Mouse (Mus musculus): Measurements from ENCODE around the gene Dcaf7. TPM values are rescaled to one million over a fixed set of nuclear protein-coding genes. Genes with fewer than 3 reads are reported as not detected.

The Dcaf7 gene
- total and polyA plus RNA-seq, 3 experiments, result 71.5 to 93.4 (median 79.5) TPM

- TF ChIP-seq UBTF (IDR thresholded peaks at IDR 0.05; ENCODE audit: low read depth, low read length) (peak; percentile 63; the same call in 1 of the 2 replicates), ZMIZ1 (IDR thresholded peaks at IDR 0.05; ENCODE audit: low read depth, low read length) (no peak), SIN3A (IDR thresholded peaks at IDR 0.05; ENCODE audit: low read length) (no peak), USF2 (conservative IDR thresholded peaks at IDR 0.05; ENCODE audit: low read depth, low read length) (no peak), NRF1 (IDR thresholded peaks at IDR 0.05; ENCODE audit: low read depth, low read length) (peak; percentile 74), ZNF384 (IDR thresholded peaks at IDR 0.05; ENCODE audit: low read depth, low read length) (no peak), TBP (conservative IDR thresholded peaks at IDR 0.05; ENCODE audit: low read depth, low read length) (no peak), CTCF (conservative IDR thresholded peaks at IDR 0.05 in 1 of 2, IDR thresholded peaks at IDR 0.05 in 1 of 2; ENCODE audit: low read depth in 2 of 2, low read length in 2 of 2) (no peak), HCFC1 (IDR thresholded peaks at IDR 0.05; ENCODE audit: low read depth, low read length) (no peak), ZC3H11A (IDR thresholded peaks at IDR 0.05; ENCODE audit: low read depth, low read length) (no peak), JUN (IDR thresholded peaks at IDR 0.05; ENCODE audit: insufficient read depth, low read depth, low read length) (no peak), MAX (IDR thresholded peaks at IDR 0.05; ENCODE audit: low read length) (0 out of 2 replicates have a peak, but pooled peaks have one; percentile 18), USF1 (IDR thresholded peaks at IDR 0.05; ENCODE audit: low read depth, low read length) (no peak), TCF12 (IDR thresholded peaks at IDR 0.05; ENCODE audit: low read depth, low read length) (peak; percentile 48; the same call in 1 of the 2 replicates), POLR2A (IDR thresholded peaks at IDR 0.05; ENCODE audit: low read depth, low read length) (no peak), BHLHE40 (IDR thresholded peaks at IDR 0.05; ENCODE audit: low read depth, low read length) (no peak), MXI1 (IDR thresholded peaks at IDR 0.05; ENCODE audit: low read depth, low read length) (no peak), RCOR1 (conservative IDR thresholded peaks at IDR 0.05; ENCODE audit: low read depth, low read length) (no peak)
- Histone ChIP-seq H3K4me1 (ENCODE audit: control insufficient read depth in 1 of 2, insufficient read depth in 2 of 2) (peaks cover 6% of the 10 kb centered on the region in 2 experiments; a peak in 2 of 4 replicates), H3K9me3 (replicated peaks; ENCODE audit: low read length) (no peaks in the 10 kb centered on the region), H3K79me2 (replicated peaks; ENCODE audit: control insufficient read depth, extremely low read depth, insufficient read depth, poor library complexity, severe bottlenecking) (no peaks in the 10 kb centered on the region), H3K9ac (ENCODE audit: insufficient read depth, low read depth) (peak overlapping the region; percentile 7; the same call in 1 of the 2 replicates), H3K27ac (ENCODE audit: insufficient read depth, low read depth) (no peak overlapping the region), H3K27me3 (replicated peaks) (peaks cover 97% of the 10 kb centered on the region), H3K36me3 (replicated peaks in 1 of 2; ENCODE audit: control insufficient read depth in 1 of 2, insufficient read depth in 1 of 2, low read length in 1 of 2) (no peaks in the 10 kb centered on the region), H3K4me2 (ENCODE audit: insufficient read depth, low read depth, poor library complexity, severe bottlenecking) (peak overlapping the region; percentile 96), H3K4me3 (replicated peaks in 1 of 3; ENCODE audit: low read depth in 2 of 3, low read length in 2 of 3, poor library complexity in 1 of 3) (peak overlapping the region in 1 of 3 experiments; percentile 55)
- no peak for DNase-seq (ENCODE audit: extremely low read depth)
- in situ Hi-C loops (cut with MboI; ENCODE audit: low pct_ligation_motif_present, low pct_unique_long_range_greater_than_20kb, low sequenced_read_pairs), result no loop called here
- dilution Hi-C loops (cut with MboI; ENCODE audit: extremely low pct_ligation_motif_present, extremely low pct_unique_long_range_greater_than_20kb, low sequenced_read_pairs), result no loop called here
These were observed 16.5 kb upstream of the Dcaf7 start for GRCm38 (mm10) chr11:106020051-106020763.

GRCm38 (mm10) chr11:106025774-106026173 lies 10.9 kb upstream of the Dcaf7 start:
- Histone ChIP-seq H3K9me3 (replicated peaks; ENCODE audit: low read length) (no peaks in the 10 kb centered on the region), H3K4me1 (ENCODE audit: control insufficient read depth in 1 of 2, insufficient read depth in 2 of 2) (no peaks in the 10 kb centered on the region), H3K9ac (ENCODE audit: insufficient read depth, low read depth) (no peak overlapping the region), H3K4me3 (replicated peaks in 1 of 3; ENCODE audit: low read depth in 2 of 3, low read length in 2 of 3, poor library complexity in 1 of 3) (no peak overlapping the region), H3K27me3 (replicated peaks) (peaks cover 56% of the 10 kb centered on the region), H3K36me3 (replicated peaks in 1 of 2; ENCODE audit: control insufficient read depth in 1 of 2, insufficient read depth in 1 of 2, low read length in 1 of 2) (peaks cover 8 to 9% of the 10 kb centered on the region in 2 experiments), H3K79me2 (replicated peaks; ENCODE audit: control insufficient read depth, extremely low read depth, insufficient read depth, poor library complexity, severe bottlenecking) (no peaks in the 10 kb centered on the region), H3K4me2 (ENCODE audit: insufficient read depth, low read depth, poor library complexity, severe bottlenecking) (no peak overlapping the region), H3K27ac (ENCODE audit: insufficient read depth, low read depth) (no peak overlapping the region)
- in situ Hi-C loops (cut with MboI; ENCODE audit: low pct_ligation_motif_present, low pct_unique_long_range_greater_than_20kb, low sequenced_read_pairs) (no loop called here), dilution Hi-C loops (cut with MboI; ENCODE audit: extremely low pct_ligation_motif_present, extremely low pct_unique_long_range_greater_than_20kb, low sequenced_read_pairs) (no loop called here)
- TF ChIP-seq MAFK (IDR thresholded peaks at IDR 0.05; ENCODE audit: insufficient replicate concordance, low read length), result no peak
- no peak for TF ChIP-seq ELF1 (IDR thresholded peaks at IDR 0.05; ENCODE audit: low read depth, low read length)
- no peak for TF ChIP-seq USF1 (IDR thresholded peaks at IDR 0.05; ENCODE audit: low read depth, low read length)
- no peak for TF ChIP-seq MXI1 (IDR thresholded peaks at IDR 0.05; ENCODE audit: low read depth, low read length)
- TF ChIP-seq BHLHE40 (IDR thresholded peaks at IDR 0.05; ENCODE audit: low read depth, low read length), result no peak
- TF ChIP-seq NRF1 (IDR thresholded peaks at IDR 0.05; ENCODE audit: low read depth, low read length), result no peak
- no peak for TF ChIP-seq CTCF (conservative IDR thresholded peaks at IDR 0.05 in 1 of 2, IDR thresholded peaks at IDR 0.05 in 1 of 2; ENCODE audit: low read depth in 2 of 2, low read length in 2 of 2)
- TF ChIP-seq CHD1 (IDR thresholded peaks at IDR 0.05; ENCODE audit: low read depth, low read length), result no peak
- no peak for TF ChIP-seq EP300 (IDR thresholded peaks at IDR 0.05; ENCODE audit: low read length)
- TF ChIP-seq JUND (conservative IDR thresholded peaks at IDR 0.05; ENCODE audit: low read depth, low read length), result no peak
- no peak for TF ChIP-seq ZMIZ1 (IDR thresholded peaks at IDR 0.05; ENCODE audit: low read depth, low read length)
- no peak for TF ChIP-seq IRF4 (IDR thresholded peaks at IDR 0.05; ENCODE audit: low read depth, low read length)
- TF ChIP-seq SMC3 (IDR thresholded peaks at IDR 0.05; ENCODE audit: low read depth, low read length), result no peak
- TF ChIP-seq MAX (IDR thresholded peaks at IDR 0.05; ENCODE audit: low read length), result no peak
- TF ChIP-seq USF2 (conservative IDR thresholded peaks at IDR 0.05; ENCODE audit: low read depth, low read length), result no peak
- TF ChIP-seq PAX5 (IDR thresholded peaks at IDR 0.05; ENCODE audit: low read length), result no peak
- TF ChIP-seq NELFE (IDR thresholded peaks at IDR 0.05; ENCODE audit: low read depth, low read length), result no peak
- no peak for DNase-seq (ENCODE audit: extremely low read depth)

Measured in CH12.LX (cell line).